Mouse (Mus musculus): Measurements from ENCODE around the gene Rabggta.

DNA sequence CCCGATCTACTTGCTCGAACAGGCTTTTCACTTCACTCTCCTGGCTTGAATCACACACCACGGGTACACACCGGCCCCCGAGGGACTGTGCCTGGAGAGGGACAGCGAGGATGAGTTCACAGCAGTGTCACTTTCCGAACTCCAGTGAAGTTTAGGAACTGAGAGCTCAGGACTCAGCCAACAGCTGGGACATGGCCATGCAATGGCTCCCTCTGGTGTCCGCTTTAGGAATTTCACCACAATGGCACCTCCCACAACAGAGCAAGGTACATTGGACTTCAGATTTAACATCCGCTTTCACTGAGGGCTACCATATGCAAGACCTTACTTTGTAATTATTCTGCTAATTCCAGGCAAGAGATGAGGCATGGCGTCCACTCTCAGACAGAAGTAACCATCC lies 21.6 kb upstream of the Rabggta start:
- TF ChIP-seq POLR2A (IDR thresholded peaks at IDR 0.05; ENCODE audit: borderline replicate concordance, extremely low read depth, insufficient read depth, insufficient read length, poor library complexity, severe bottlenecking) (no peak), CTCF (IDR thresholded peaks at IDR 0.05; ENCODE audit: borderline replicate concordance, extremely low read depth, insufficient read depth, insufficient read length) (peak; percentile 98)
